Mouse (Mus musculus): Measurements from ENCODE around the gene Klf13. TPM values are rescaled to one million over a fixed set of nuclear protein-coding genes. Genes with fewer than 3 reads are reported as not detected.

Klf13 gene
- polyA plus RNA-seq, 1 experiment = 58.7 TPM

- TF ChIP-seq CTCF (IDR thresholded peaks at IDR 0.05; ENCODE audit: control insufficient read depth, insufficient read depth, low read length) (no peak), POLR2A (IDR thresholded peaks at IDR 0.05; ENCODE audit: borderline replicate concordance, control insufficient read depth, low read depth, low read length) (no peak)
- Histone ChIP-seq H3K4me1 (ENCODE audit: control insufficient read depth, insufficient read depth, low read length) (peaks cover 22% of the 10 kb centered on the region), H3K27ac (ENCODE audit: control insufficient read depth, insufficient read depth, low read depth, low read length, poor library complexity) (peak overlapping the region; percentile 84), H3K4me3 (replicated peaks; ENCODE audit: control insufficient read depth, low read depth, low read length) (no peak overlapping the region)
- WGBS = 22% methylated on average over 3 of the region's 3 CpGs
Measured at GRCm38 (mm10) chr7:63897655-63898054, 41.1 kb downstream of the Klf13 start.

- Histone ChIP-seq H3K4me1 (ENCODE audit: control insufficient read depth, insufficient read depth, low read length) (peaks cover 21% of the 10 kb centered on the region), H3K4me3 (replicated peaks; ENCODE audit: control insufficient read depth, low read depth, low read length) (peak overlapping the region; percentile 9), H3K27ac (ENCODE audit: control insufficient read depth, insufficient read depth, low read depth, low read length, poor library complexity) (peak overlapping the region; percentile 84)
- TF ChIP-seq CTCF (IDR thresholded peaks at IDR 0.05; ENCODE audit: control insufficient read depth, insufficient read depth, low read length) = peak; percentile 57
- TF ChIP-seq POLR2A (IDR thresholded peaks at IDR 0.05; ENCODE audit: borderline replicate concordance, control insufficient read depth, low read depth, low read length) = peak; percentile 76; the same call in 1 of the 2 replicates
- WGBS = under 1% methylated on average over 22 of the region's 22 CpGs
Measured at GRCm38 (mm10) chr7:63896968-63897468, 41.7 kb downstream of the Klf13 start.

GRCm38 (mm10) chr7:63896276-63896967, 42.3 kb downstream of the Klf13 start:
- H3K27ac ChIP-seq (ENCODE audit: control insufficient read depth, insufficient read depth, low read depth, low read length, poor library complexity) = peak overlapping the region; percentile 84
- TF ChIP-seq POLR2A (IDR thresholded peaks at IDR 0.05; ENCODE audit: borderline replicate concordance, control insufficient read depth, low read depth, low read length) = no peak
- no peak for TF ChIP-seq CTCF (IDR thresholded peaks at IDR 0.05; ENCODE audit: control insufficient read depth, insufficient read depth, low read length)
- H3K4me1 ChIP-seq (ENCODE audit: control insufficient read depth, insufficient read depth, low read length) = peaks cover 18% of the 10 kb centered on the region
- peak overlapping the region; percentile 31 for H3K4me3 ChIP-seq (replicated peaks; ENCODE audit: control insufficient read depth, low read depth, low read length)
- 7% methylated on average over 17 of the region's 17 CpGs for WGBS

GRCm38 (mm10) chr7:63895223-63895622, 43.5 kb downstream of the Klf13 start:
- no peak for TF ChIP-seq CTCF (IDR thresholded peaks at IDR 0.05; ENCODE audit: control insufficient read depth, insufficient read depth, low read length)
- TF ChIP-seq POLR2A (IDR thresholded peaks at IDR 0.05; ENCODE audit: borderline replicate concordance, control insufficient read depth, low read depth, low read length) = no peak
- H3K4me3 ChIP-seq (replicated peaks; ENCODE audit: control insufficient read depth, low read depth, low read length) = no peak overlapping the region
- H3K4me1 ChIP-seq (ENCODE audit: control insufficient read depth, insufficient read depth, low read length) = peaks cover 16% of the 10 kb centered on the region
- 47% methylated on average over 3 of the region's 3 CpGs for WGBS
- peak overlapping the region; percentile 10; the same call in 1 of the 2 replicates for H3K27ac ChIP-seq (ENCODE audit: control insufficient read depth, insufficient read depth, low read depth, low read length, poor library complexity)

GRCm38 (mm10) chr7:63894662-63895061, 44.1 kb downstream of the Klf13 start:
- Histone ChIP-seq H3K4me1 (ENCODE audit: control insufficient read depth, insufficient read depth, low read length) (peaks cover 16% of the 10 kb centered on the region), H3K4me3 (replicated peaks; ENCODE audit: control insufficient read depth, low read depth, low read length) (no peak overlapping the region), H3K27ac (ENCODE audit: control insufficient read depth, insufficient read depth, low read depth, low read length, poor library complexity) (no peak overlapping the region)
- TF ChIP-seq POLR2A (IDR thresholded peaks at IDR 0.05; ENCODE audit: borderline replicate concordance, control insufficient read depth, low read depth, low read length) (no peak), CTCF (IDR thresholded peaks at IDR 0.05; ENCODE audit: control insufficient read depth, insufficient read depth, low read length) (no peak)
- 62% methylated on average over 4 of the region's 4 CpGs for WGBS

GRCm38 (mm10) chr7:63893729-63894128, 45.0 kb downstream of the Klf13 start:
- no peak overlapping the region for H3K27ac ChIP-seq (ENCODE audit: control insufficient read depth, insufficient read depth, low read depth, low read length, poor library complexity)
- peaks cover 15% of the 10 kb centered on the region for H3K4me1 ChIP-seq (ENCODE audit: control insufficient read depth, insufficient read depth, low read length)
- TF ChIP-seq POLR2A (IDR thresholded peaks at IDR 0.05; ENCODE audit: borderline replicate concordance, control insufficient read depth, low read depth, low read length) (no peak), CTCF (IDR thresholded peaks at IDR 0.05; ENCODE audit: control insufficient read depth, insufficient read depth, low read length) (no peak)
- 76% methylated on average over 4 of the region's 4 CpGs for WGBS
- H3K4me3 ChIP-seq (replicated peaks; ENCODE audit: control insufficient read depth, low read depth, low read length) = no peak overlapping the region

- 76% methylated on average over 5 of the region's 5 CpGs for WGBS
- peaks cover 13% of the 10 kb centered on the region for H3K4me1 ChIP-seq (ENCODE audit: control insufficient read depth, insufficient read depth, low read length)
- no peak overlapping the region for H3K27ac ChIP-seq (ENCODE audit: control insufficient read depth, insufficient read depth, low read depth, low read length, poor library complexity)
- no peak for TF ChIP-seq CTCF (IDR thresholded peaks at IDR 0.05; ENCODE audit: control insufficient read depth, insufficient read depth, low read length)
- TF ChIP-seq POLR2A (IDR thresholded peaks at IDR 0.05; ENCODE audit: borderline replicate concordance, control insufficient read depth, low read depth, low read length) = no peak
- H3K4me3 ChIP-seq (replicated peaks; ENCODE audit: control insufficient read depth, low read depth, low read length) = no peak overlapping the region
Measured at GRCm38 (mm10) chr7:63893201-63893600, 45.5 kb downstream of the Klf13 start.

GRCm38 (mm10) chr7:63891488-63892075, 47.1 kb downstream of the Klf13 start:
- peaks cover 6% of the 10 kb centered on the region; the same call in 1 of the 2 replicates for H3K4me1 ChIP-seq (ENCODE audit: control insufficient read depth, insufficient read depth, low read length)
- WGBS = 91% methylated on average over 43 of the region's 43 CpGs
- no peak overlapping the region for H3K4me3 ChIP-seq (replicated peaks; ENCODE audit: control insufficient read depth, low read depth, low read length)
- no peak overlapping the region for H3K27ac ChIP-seq (ENCODE audit: control insufficient read depth, insufficient read depth, low read depth, low read length, poor library complexity)
- no peak for TF ChIP-seq POLR2A (IDR thresholded peaks at IDR 0.05; ENCODE audit: borderline replicate concordance, control insufficient read depth, low read depth, low read length)
- no peak for TF ChIP-seq CTCF (IDR thresholded peaks at IDR 0.05; ENCODE audit: control insufficient read depth, insufficient read depth, low read length)
